Mouse (Mus musculus): ENCODE measurements around the gene Metap2.

GRCm38 (mm10) chr10:93916778-93917177 lies 19.9 kb upstream of the Metap2 start:
- no peak for TF ChIP-seq CTCF (IDR thresholded peaks at IDR 0.05; ENCODE audit: extremely low read depth, insufficient read length, insufficient replicate concordance, low read depth, low read length)
- TF ChIP-seq POLR2A (IDR thresholded peaks at IDR 0.05; ENCODE audit: low read depth, low read length), result no peak
